ENCODE assay signal across 9 mouse cellular contexts in the genomic region with DNA sequence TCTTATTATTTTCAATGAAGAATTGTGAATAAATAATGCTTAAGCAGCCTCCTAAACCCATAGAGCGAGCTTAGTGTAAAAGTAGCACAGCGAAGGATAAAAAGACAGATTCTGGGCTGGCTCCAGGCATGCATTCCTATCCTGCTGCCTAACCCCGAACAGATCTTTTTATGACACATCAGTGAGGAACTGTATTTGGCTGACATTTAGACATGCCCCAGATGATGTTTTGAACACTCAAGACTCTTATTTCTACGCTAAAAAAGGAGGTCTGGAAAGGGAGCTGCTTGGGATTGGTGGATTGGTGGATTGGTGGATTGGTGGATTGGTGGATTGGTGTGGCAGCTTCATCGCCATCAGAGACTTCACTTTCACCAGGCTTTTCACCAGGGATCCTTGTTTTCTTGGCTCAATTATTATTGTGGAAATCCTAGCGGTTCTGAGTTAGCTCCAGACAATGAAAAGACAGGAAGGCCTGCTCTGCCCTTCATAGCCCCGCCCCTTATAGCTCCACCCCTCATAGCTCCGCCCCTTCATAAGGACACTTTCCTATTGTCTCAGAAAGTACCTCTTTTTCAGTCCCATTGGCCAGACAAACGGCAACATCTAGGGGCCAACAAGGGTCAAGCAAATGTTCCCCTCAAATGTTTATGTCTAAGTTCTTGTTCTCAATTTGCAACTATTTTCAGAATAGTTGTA. TPM values are rescaled to one million over a fixed set of nuclear protein-coding genes. Genes with fewer than 3 reads are reported as not detected.
DNase-seq lines count a peak whose midpoint lies in the region; ATAC-seq and TF ChIP-seq lines count a peak whose summit lies in the region.
"Had no signal": no experiment of that assay in that cellular context is flagged by ENCODE, and none has a peak within 500 bp of the region (broad histone marks: within the 10 kb centered on the region; RNA-seq: fewer than 3 reads in every experiment).

No protein-coding gene starts in this region.

- no peak overlapping the region for H3K4me2 ChIP-seq in forebrain, embryonic 15.5 days (replicated peaks)

- H3K9me3 ChIP-seq in forebrain, embryonic 15.5 days, result no peaks in the 10 kb centered on the region
- H3K9me3 ChIP-seq in forebrain, embryonic 10.5 days, result no peaks in the 10 kb centered on the region

- ATAC-seq in forebrain, embryonic 15.5 days (replicated peaks), result no peak

- no peaks in the 10 kb centered on the region for H3K4me1 ChIP-seq in forebrain, embryonic 15.5 days
- H3K4me1 ChIP-seq in forebrain, embryonic 10.5 days, result no peaks in the 10 kb centered on the region

- peak; percentile 51 for DNase-seq in gastrocnemius, adult 2 months
- DNase-seq in gastrocnemius, adult 8-10 months (ENCODE audit: low spot score in 2 of 2), result no peak
- peak; percentile 62 for DNase-seq in brain, adult 2 months (ENCODE audit: low read depth, low spot score)
- peak; percentile 38 to 48 for DNase-seq in heart, postnatal 14 days
- DNase-seq in lung, postnatal 14 days, result peak; percentile 36
- DNase-seq in cerebellum, postnatal 14 days, result no peak
- no peak for DNase-seq in forebrain, embryonic 10.5 days (ENCODE audit: extremely low spot score, low spot score)
- DNase-seq: thymus, postnatal 25 days had no signal

- no peak for TF ChIP-seq CTCF in gastrocnemius, adult 2 months (IDR thresholded peaks at IDR 0.05)

- no peaks in the 10 kb centered on the region for H3K27me3 ChIP-seq in forebrain, embryonic 15.5 days
- H3K27me3 ChIP-seq in forebrain, embryonic 10.5 days (ENCODE audit: poor library complexity, severe bottlenecking), result no peaks in the 10 kb centered on the region

- intact Hi-C loops in gastrocnemius, adult 2 months (cut with DNase I), result no loop called here
- intact Hi-C loops in heart, postnatal 14 days (cut with DNase I), result no loop called here

- no peak overlapping the region for H3K9ac ChIP-seq in forebrain, embryonic 15.5 days (replicated peaks)

- peak overlapping the region; percentile 65 for H3K27ac ChIP-seq in gastrocnemius, adult 2 months
- no peak overlapping the region; the same call in 1 of the 2 replicates for H3K27ac ChIP-seq in forebrain, embryonic 15.5 days (replicated peaks)
- no peak overlapping the region for H3K27ac ChIP-seq in forebrain, embryonic 10.5 days

- H3K36me3 ChIP-seq in forebrain, embryonic 15.5 days, result no peaks in the 10 kb centered on the region
- no peaks in the 10 kb centered on the region for H3K36me3 ChIP-seq in forebrain, embryonic 10.5 days (replicated peaks)

- WGBS in forebrain, embryonic 15.5 days, result 80% methylated on average over 9 of the region's 9 CpGs
- WGBS in forebrain, embryonic 10.5 days, result 91% methylated on average over 9 of the region's 9 CpGs

- no peak overlapping the region for H3K4me3 ChIP-seq in gastrocnemius, adult 2 months
- no peak overlapping the region for H3K4me3 ChIP-seq in forebrain, embryonic 15.5 days
- H3K4me3 ChIP-seq in forebrain, embryonic 10.5 days, result no peak overlapping the region

RNA-seq across cellular contexts. Expression of a gene that starts 59.6 kb away (rescaled TPM):
- under 1 TPM; 0.33 to 0.59 TPM for total RNA-seq in gastrocnemius, adult 2 months (2021)
- under 1 TPM; 0.17 to 0.68 (median 0.43) TPM for total RNA-seq in gastrocnemius, adult 8-10 months (2022)
- total RNA-seq in heart, postnatal 14 days (2021), result 1 to 10 TPM; 4.4 to 5.3 TPM
- 11.2 and 11.9 TPM in 2 replicates for polyA plus RNA-seq in forebrain, embryonic 15.5 days (2015; fragmentation: Nextera tagmentation; extraction: Ambion mirVana)
- polyA plus RNA-seq in forebrain, embryonic 10.5 days (2016; fragmentation: Nextera tagmentation; extraction: Ambion mirVana), result 1.8 and 2.1 TPM in 2 replicates

Comparison
In these comparisons a context has a peak if more than half of its experiments do, and no peak if none do; other contexts are left out.
1. DNase-seq: peak in gastrocnemius, adult 2 months (single experiment), brain, adult 2 months (single experiment), heart, postnatal 14 days (2 of 2) and lung, postnatal 14 days (single experiment); none in gastrocnemius, adult 8-10 months (0 of 2), cerebellum, postnatal 14 days (0 of 2) and forebrain, embryonic 10.5 days (single experiment).